Mouse (Mus musculus) neural tube, embryonic 10.5 days (tissue): ENCODE measurements around the gene Gm28363.
"Not testable (repeated sequence)": the region's sequence is repeated elsewhere in the genome, so short reads cannot be mapped to it uniquely, and the experiment has no call there.

ENCODE experiments used
- DNase-seq: peaks from one replicate; pipeline ENCODE4 v3.0.0-alpha.2; 2017; ENCODE audit warnings: low spot score; ENCODE audit errors: extremely low spot score

Gm28363 gene

GRCm38 (mm10) chr1:117696831-117697230, at the start of gene Gm28363:
TSS of gene Gm28363 (plus strand) at chr1:117697131.
- DNase-seq: not testable (repeated sequence)

DNA sequence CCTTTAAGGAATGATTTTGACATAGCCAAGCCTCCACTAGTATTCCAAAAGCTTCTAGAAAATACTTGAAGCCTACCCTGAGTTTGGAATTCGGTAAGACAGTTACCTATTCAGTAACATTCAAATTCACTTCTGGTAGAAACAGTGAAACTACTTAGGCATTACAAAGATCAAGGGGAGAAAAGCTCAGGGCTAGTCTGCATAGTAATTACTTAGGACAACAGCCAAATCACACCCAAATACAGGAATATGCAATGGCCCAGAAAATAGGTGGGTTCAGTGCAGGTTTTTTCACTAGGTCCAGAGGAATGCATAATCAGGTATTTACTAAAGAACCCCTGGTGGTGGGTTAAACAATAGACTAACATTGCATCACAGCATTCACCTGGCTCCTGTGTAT, 46.7 kb upstream of the Gm28363 start:
- not testable (repeated sequence) for DNase-seq
